Mouse (Mus musculus): ENCODE measurements at regions not wholly inside any gene's neighbourhood (a gene's known extent, or its start where the extent isn't known, plus 50 kb on each side); places are given as distances from the start of the nearest gene placed in this dataset.

- TF ChIP-seq CTCF (IDR thresholded peaks at IDR 0.05; ENCODE audit: low read depth) (no peak), EP300 (IDR thresholded peaks at IDR 0.05; ENCODE audit: low read depth) (no peak)
These were observed 148.5 kb downstream of the Tbc1d30 start for GRCm38 (mm10) chr10:121202531-121202930.
